Mouse (Mus musculus): ENCODE results near the gene Smoc1. TPM values are rescaled to one million over a fixed set of nuclear protein-coding genes. Genes with fewer than 3 reads are reported as not detected.
A peak's percentile ranks its signal among the peaks of the same experiment; 100 is the strongest.

The Smoc1 gene
- total RNA-seq (2021): 1 to 10 TPM in 1 of 2 experiments, under 1 TPM in 1; 0.76 to 1.1 TPM
- long read RNA-seq, experiment 1: 0 reads
- long read RNA-seq, experiment 2: 0 reads

DNA sequence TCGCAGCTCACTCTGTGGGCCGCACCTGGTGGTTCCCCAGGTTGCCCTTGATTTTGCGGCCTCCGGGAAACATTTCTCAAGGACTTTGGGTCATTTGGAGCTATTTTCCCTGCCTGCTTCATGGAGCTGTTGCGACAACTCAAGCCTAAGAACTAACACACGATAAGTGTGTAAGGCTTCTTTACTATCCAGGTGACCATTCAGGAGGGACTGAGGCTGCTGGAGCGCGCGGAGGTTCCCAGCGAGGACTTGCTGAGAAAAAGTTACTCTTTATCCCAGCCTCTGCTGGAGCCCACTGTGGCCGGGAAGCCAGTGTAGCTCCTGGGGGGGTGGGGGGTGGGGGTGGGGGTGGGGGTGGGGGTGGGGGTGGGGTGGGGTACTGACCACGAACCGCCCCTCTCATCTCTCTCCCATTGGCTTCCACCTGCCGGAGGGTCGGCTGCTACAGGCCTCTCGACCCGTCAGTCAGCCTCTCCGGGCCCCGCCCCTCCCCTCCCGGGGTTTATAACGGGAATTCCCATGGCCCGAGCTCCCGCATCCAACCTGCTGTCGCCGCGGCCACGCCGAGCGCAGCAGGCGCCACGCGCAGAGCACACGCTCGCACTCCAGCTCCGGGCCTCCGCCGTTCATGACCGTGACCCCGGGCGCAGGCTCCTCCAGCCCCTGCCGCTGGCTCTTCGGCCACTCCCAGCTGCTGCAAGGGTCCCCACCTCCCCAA lies at the start of gene Smoc1:
Gene Smoc1, plus strand, starts transcription at position 532 of the 718 bp plus-strand sequence.
- intact Hi-C loops (cut with DNase I): no loop called here
- DNase-seq: peak in 1 of 2 experiments; percentile 25

DNA sequence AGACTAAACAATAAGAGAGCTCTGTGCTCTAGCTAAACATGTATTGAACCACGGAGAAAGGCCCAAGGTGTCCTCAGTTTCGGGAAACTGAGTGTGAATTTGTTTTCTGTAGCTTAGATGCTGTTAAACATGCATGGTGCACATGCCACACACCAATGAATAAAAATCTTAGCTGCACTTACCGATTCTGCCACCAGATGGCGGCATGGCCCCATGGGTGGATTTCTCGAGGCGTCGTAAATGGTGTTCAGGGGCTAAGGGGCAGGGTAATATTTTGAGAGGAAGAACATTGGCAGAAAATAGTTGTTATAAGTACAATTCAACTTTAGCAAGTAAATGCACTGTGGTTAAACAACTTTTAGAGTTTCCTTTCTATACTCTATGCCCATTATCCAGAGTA lies 44.3 kb upstream of the Smoc1 start:
- intact Hi-C loops (cut with DNase I): loop anchor here (5.0 kb wide), 1 partner anchor 420 kb away; no protein-coding TSS in a partner anchor

DNA sequence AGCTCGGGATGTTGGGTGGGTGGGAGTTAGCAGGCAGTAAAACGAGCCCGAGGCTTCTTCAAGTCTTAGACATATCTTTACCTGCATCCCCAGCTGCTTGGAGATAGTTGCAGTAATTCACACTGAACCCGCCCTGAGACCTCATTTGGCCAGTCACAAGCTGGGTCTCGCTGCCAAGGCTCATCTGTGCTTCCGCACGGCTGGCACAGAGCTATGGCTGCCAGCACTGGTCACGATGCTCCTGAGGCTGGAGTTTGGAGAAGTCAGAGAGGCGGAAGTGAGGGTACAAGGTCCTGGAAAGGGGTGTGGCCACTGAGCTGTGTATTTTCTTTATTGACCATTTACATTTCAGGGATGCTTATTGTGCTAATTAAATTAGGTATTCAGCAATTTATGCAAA lies 42.9 kb upstream of the Smoc1 start:
- intact Hi-C loops (cut with DNase I): loop anchor here (1.0 to 5.0 kb wide), 2 partner anchors 198 to 419 kb away; no protein-coding TSS in a partner anchor
- no peak for DNase-seq

More for the DNA sequence above, 44.3 kb upstream of the Smoc1 start:
- peak; percentile 25 to 49 for DNase-seq

DNA sequence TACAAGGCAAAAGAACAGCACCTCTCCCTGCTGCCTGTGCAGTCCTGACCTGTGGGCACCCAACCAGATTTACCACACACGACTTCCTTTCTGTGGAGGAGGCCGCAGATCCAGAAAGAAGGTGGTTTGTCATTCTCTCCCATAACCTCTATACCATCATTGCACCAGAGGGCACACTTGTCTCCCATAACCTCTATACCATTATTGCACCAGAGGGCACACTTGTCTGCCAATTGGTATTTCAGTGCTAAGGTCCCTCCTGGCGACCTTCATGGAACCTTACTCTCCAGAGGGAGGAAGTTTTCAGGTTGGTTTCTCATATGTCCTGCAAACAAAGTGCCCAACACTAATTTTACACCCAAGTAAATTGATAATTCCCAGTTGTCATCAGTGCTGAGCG lies 40.0 kb upstream of the Smoc1 start:
- DNase-seq: no peak
- intact Hi-C loops (cut with DNase I): no loop called here

DNA sequence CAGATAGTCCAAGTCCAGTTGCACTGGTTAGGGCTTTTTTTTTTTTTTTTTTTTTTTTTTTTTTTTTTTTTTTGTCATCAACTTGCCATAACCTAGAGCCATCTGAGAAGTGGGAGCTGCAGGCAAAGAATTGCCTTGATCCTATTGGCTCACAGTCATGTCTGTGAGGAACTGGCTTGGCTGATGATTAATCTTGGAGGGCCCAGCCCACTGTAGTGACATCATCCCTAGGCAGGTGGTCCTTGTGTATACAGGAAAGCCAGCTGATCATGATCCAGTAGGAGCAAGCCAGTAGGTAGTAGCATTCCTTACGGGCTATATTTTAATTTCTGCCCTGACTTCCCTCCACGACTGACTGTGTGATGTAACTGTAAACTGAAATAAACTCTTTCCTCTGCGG lies 38.3 kb upstream of the Smoc1 start:
- no peak for DNase-seq
- intact Hi-C loops (cut with DNase I): no loop called here

DNA sequence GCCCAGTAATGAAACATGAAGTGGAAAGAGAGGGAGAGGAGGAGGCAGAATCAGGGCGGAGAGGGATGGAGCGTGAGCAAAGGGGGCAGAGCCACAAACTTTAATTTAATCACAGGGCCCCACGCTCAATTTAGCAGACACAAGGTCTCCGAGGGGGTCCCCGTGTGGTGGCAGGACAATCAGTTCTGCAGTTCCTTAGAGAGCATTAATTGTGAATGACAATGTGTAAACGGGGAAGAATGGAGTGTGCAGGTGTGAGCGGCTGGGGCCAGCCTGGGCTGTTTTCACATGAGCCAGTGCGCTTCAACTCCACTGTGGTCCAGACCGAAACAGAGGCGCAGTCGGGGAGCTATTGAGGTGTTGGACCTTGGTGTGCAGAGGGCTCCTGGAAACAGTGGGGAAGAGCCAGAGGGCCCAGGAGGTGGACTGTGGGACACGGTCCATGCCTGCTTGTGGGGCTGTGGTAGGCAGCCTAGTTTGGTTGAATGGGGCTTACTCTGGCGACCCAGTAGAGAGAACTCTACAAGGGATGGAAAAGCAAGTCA lies 35.6 kb upstream of the Smoc1 start:
- no peak for DNase-seq
- intact Hi-C loops (cut with DNase I): no loop called here

DNA sequence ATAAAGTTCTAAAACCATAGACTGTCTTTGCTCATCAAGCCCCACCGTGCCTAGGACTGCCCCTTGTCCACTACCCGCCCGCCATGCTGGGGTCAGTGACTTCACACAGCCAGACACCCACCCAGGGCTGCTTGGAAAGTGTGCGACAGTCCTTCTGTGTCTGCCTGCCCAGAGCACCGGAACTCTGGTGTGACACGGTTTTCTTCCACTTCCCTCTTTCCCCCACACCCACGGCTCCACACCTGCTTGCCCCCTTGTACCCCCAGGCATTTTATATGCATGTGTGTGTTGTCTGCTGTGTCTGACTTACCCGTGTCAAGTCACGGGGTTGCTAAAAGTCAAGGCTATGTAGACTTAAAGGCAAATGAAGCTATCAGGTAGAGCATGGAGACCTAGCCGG lies 34.8 kb upstream of the Smoc1 start:
- no peak for DNase-seq
- intact Hi-C loops (cut with DNase I): no loop called here

DNA sequence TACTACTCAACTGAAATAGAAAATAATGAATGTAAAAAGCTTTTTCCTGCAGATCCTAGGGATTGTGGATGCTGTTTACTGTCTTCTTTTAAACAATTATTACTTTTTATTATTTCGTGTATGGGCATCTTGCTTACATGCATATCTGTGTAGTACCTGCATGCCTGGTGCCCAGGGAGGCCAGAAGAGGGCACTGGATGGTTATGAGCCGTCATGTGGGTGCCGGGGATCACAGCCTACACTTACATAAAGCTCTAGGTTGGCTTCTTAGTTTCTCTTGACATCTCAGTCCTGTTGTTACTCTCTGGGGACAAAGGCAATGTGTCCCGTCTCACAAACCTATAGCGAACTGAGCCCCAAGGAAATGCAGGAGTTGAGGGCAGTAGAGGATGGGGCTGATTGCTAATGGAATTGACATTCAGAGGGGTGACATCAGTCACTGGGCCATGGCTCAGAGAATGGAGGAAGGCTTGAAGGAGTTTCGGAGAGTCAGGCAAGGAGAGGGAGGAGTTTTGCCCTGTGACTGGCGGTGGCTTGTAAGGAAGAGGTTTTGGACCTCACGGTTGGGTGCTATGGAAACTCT lies 34.0 kb upstream of the Smoc1 start:
- intact Hi-C loops (cut with DNase I): no loop called here
- DNase-seq: no peak

DNA sequence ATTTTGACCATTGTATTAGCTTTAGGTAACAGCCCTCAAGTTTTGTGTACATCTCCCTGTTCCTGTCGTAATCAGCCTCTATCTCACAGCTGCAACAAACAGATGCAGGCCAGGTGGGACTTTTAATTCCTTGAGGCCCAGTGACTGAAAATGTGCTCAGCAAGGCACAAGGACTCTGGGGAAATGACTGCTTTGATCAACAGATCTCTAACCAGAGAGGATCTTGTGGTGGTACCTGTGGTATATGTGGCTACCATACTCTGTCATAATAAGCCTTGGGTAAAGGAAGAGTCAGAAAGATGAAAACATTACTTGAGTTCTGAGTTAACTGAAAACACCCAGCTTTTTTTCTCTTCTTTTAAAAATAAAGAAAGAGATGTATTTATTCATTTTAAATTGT lies 32.8 kb upstream of the Smoc1 start:
- intact Hi-C loops (cut with DNase I): no loop called here
- no peak for DNase-seq

DNA sequence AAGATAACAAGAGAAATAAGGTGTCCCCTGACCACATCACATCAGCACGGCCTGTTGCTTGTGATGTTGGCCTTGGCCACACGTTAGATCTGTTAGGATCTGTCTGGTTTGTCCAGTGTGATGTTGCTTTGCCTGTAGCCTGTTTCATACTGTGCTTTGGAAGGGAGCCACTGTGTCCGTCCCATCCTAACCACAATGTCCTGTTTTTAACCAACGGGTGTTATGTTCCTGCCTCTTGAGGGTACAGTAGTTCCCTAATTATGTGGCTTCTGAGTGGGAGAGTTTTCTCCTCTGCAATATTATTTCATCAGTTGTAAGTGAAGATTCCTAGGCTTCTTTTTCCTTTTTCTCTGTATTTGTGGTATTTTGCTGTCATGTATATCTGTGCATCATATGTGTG lies 31.3 kb upstream of the Smoc1 start:
- DNase-seq: no peak
- intact Hi-C loops (cut with DNase I): no loop called here

DNA sequence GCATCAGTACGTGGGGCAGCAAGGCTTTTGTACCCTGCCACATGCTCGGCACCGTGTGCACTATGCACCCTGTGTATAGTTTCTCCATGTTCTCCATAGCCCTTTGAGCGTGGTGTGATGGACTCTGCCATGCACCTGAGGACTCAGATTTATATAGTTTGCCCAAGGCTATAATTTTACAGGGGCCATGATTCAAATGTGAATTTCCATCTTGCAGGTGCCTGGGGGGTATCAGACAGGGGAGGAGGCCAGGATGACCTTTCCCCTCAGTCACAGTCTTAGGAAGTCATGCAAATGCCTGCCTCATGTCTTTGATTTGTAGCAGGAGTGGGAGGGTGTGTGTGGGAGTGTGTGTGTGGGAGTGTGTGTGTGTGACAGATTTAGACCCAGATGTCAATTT lies 29.0 kb upstream of the Smoc1 start:
- intact Hi-C loops (cut with DNase I): no loop called here
- no peak for DNase-seq

DNA sequence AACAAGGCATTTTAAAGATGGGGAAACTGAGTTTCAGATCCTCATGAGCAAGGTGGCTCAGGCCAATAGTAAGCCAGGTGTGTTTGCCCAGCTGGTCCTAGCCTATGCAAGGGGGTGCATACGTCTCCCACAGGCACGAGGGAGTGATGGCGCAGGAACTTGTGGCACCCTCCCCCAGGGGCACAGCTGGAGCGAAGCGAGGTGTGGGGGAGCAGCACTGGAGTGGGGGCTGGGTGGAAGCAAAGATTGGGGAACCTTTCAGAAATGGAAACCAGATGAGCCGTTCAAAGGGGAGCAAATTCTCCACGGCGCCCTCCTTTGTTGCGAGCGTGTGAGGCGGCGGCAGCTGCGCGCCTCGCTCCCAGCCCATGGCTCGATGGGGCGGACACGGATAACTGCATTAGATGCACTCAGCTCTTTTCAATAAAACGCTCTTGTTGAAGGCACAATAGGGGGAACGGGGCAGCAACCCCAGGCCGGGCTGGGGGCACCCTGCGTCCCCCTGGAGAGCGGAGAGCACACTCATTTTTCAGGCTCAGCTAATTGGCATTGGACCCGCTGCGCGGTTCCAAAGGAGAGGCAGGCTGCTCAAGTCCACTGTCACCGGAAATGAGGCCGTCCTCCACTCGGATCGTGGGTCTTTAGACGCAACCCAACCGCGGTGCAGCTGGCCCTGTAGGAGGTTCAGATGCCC lies 27.9 kb upstream of the Smoc1 start:
- DNase-seq: no peak
- intact Hi-C loops (cut with DNase I): no loop called here

DNA sequence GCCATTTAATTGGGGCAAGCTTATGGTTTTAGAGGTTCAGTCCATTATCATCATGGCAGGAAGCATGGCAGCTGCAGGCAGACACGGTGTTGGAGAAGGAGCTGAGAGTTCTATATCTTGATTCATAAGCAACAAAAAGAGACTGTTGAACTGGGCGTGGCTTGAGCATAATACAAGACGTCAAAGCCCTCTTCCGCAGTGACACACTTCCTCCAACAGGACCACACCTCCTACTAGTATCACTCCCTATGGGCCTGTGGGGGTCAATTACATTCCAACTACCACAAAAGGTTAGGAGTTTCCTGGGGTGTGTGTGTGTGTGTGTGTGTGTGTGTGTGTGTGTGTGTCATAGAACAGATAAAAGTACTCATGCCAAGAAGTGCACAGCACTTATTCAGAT lies 25.7 kb upstream of the Smoc1 start:
- intact Hi-C loops (cut with DNase I): no loop called here
- DNase-seq: no peak

DNA sequence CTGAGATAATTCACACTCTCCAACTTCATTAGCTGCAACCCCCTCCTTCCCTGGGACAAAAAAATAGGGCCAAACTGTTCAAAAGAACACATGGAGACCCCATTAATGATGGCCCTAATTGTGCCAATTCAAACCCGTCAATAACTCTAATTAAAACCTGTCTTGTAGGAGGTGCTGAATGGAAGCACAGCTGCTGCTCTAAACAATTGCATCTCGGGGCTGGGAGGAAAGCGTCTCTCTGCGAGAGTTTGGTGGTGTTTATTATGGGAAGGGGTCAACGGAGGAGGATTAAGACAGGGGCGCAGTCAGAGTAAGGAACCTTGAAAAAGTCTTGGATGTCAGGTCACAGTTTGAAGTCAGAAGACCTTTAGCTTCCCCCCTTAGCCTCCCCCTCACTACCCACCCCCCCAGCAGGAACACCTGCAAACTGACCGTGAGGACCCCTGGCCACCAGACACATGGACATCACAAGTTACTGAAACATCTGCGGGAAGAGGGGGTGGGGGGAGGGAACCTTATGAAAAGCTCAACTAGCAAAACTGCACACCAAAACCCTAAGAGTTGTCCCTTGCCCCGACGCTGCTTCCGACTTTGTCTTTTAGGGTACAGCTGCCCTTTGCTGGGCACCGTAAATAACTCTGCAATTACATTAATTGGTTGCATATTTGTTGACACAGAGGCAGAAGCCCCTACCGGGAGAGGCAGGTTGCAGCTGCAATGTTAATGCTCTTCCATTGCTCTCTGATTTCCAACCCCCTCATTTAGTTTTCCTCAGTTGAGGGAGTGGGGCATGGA lies 23.6 kb upstream of the Smoc1 start:
- intact Hi-C loops (cut with DNase I): no loop called here
- no peak for DNase-seq

DNA sequence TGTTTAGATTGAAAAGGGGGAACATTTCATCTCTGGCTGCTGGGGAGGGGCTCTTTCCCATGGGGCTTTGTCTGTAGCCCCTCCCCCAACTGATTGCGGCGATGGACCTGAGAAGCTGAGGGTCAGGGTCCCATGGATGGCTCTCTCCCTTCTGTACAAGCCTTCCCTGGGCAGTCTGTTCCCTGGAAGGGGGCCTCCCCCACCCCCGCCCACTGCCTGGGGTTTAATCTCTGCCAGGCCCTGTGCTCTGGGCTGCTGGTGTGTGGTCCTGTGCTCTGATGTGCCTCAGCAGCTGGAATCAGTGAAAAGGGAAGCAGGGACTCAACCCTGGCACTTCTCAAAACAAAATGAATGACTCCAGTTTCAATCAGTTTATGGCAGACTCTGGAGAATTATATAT lies 16.8 kb upstream of the Smoc1 start:
- no peak for DNase-seq
- intact Hi-C loops (cut with DNase I): no loop called here

DNA sequence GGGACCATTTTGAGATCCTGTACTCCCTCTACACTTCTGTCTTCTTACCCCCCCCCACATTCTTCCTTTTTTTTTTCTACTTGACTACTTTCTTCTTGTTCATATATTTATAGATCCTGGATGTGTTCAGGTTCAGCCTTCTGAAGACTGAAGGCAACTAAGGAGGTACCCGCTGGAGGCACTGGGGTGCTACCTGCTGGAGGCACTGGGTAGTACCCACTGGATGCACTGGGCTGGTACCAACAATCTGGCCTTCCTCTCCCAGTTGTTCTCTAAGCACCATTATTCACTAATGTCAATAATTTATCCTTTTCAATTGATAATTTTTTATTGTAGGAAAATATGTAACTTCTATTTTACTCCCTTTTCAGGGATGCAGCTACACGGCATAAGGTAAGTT lies 14.6 kb upstream of the Smoc1 start:
- DNase-seq: no peak
- intact Hi-C loops (cut with DNase I): no loop called here

DNA sequence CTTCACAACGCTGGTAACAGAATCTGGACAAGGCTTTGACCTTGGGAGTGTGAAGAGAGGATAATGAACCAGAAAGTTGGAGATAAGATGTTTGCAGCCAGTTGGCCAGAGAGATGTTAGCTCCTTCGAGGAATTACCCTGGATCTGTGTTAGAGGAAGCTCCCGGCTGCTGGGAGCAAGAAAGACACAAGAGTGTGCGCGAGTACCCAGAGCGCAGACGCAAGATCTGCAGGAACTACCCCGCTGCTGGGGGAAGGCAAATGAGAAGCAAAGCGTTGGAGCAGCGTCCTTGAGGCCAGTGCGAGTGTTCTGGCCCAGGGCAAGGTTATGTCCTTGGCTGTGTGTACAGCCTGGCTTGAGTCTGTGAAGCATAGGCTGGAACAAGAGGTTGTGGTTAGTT lies 13.1 kb upstream of the Smoc1 start:
- no peak for DNase-seq

DNA sequence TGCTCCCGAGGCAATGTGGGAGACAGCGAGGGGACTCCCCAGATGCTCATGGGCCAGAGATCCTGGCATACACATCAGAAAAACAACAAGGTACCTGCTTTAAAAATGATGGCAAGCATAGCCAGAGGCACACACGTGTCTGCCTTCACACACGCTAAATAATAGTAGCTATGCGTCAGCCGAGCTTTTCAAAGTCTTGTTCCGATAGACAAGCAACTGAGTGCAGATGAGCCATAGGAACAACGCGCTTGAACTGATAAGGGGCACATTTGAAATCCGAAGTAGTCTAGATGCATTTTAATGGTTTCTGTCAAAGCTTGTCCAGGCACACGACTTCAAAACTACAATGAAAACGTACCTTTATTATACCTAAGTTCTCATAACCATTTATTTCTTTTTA lies 9.0 kb upstream of the Smoc1 start:
- no peak for DNase-seq
- intact Hi-C loops (cut with DNase I): no loop called here

More for the DNA sequence above, 13.1 kb upstream of the Smoc1 start:
- intact Hi-C loops (cut with DNase I): no loop called here

DNA sequence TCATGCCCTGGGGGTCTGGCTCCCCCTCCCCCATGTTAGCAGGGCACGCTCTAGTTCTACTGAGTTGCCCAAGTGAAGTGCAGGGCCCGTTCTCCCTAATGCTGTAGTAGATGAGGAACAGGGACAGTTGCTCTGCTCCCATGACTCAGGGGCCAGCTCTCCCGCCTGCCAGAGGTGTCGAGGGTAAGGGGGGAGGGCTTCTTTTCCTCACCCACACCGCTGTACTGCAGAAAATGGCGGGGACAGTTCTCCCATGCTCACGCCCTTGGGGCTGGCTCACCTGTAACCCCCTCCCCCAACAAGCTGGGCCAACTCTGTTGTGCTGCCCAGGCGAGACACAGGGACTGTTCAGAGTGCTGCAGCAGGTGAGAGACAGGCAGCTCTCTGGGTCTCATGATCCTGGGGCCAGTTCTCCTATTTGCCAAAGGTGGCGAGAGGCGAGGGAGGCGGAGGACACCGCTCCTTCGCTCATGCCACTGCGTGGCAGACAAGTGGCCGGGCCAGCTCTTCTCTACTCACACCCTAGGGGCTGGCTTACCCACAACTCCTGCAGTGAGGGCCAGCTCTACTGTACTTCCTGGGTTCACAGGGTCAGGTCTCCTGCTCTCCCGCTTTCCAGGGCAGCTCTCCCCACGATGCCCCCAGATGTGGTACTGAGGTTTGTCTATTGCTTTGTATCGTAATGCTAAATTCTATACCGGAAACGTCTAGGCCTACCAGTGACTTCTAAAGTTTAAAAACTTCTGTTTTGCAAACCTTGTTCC lies 7.9 kb upstream of the Smoc1 start:
- intact Hi-C loops (cut with DNase I): no loop called here
- DNase-seq: no peak

Data from gastrocnemius, postnatal 36 days (tissue).